Mouse (Mus musculus) common myeloid progenitor, adult 5-6 weeks (primary cell): ENCODE measurements around the gene Stmnd1. TPM values are rescaled to one million over a fixed set of nuclear protein-coding genes. Genes with fewer than 3 reads are reported as not detected.
"Not testable (repeated sequence)": the region's sequence is repeated elsewhere in the genome, so short reads cannot be mapped to it uniquely, and the experiment has no call there.

Experiments
- ATAC-seq: replicated peaks from 2 replicates; pipeline ENCODE4 v1.8.0; 2016; ENCODE audit warnings: low read depth, mild to moderate bottlenecking, moderate TSS enrichment, inconsistent platforms; ENCODE audit not compliant: poor library complexity, severe bottlenecking
- total RNA-seq: library from RNA; stranded (forward); fragments of 200-1000, 187-1606 nt; gene quantifications from 2 replicates; pipeline ENCODE4 v1.2.3, GENCODE M21; 2017

Gene Stmnd1
- total RNA-seq, 1 experiment from 2014 or later: not detected

GRCm38 (mm10) chr13:46287801-46288200, 14.3 kb downstream of the Stmnd1 start:
- ATAC-seq: no peak

- no peak for ATAC-seq
These were observed 14.9 kb downstream of the Stmnd1 start for GRCm38 (mm10) chr13:46288372-46288771.

DNA sequence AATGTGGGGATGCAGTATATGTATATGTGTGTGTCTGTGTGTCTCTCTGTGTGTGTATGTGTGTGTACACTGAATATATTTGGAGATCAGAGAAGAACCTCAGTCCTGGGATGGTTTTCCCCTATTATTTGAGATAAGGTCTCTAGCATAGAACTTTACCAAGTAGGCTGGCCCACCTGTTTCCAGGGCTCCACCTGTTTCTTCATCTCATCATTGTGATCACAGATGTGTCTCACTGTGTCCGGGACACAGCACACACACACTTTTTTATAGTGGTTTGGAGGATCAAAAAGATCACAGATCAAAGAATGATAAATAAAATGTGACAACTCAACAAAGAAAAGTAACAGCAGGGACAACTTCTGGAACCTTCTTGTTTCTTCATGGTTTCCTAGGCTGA, 17.0 kb downstream of the Stmnd1 start:
- no peak for ATAC-seq

GRCm38 (mm10) chr13:46294365-46294764, 20.8 kb downstream of the Stmnd1 start:
- ATAC-seq: no peak

GRCm38 (mm10) chr13:46297701-46298100, 24.2 kb downstream of the Stmnd1 start:
- no peak for ATAC-seq

- ATAC-seq: peak; percentile 68
These were observed 37.3 kb downstream of the Stmnd1 start for GRCm38 (mm10) chr13:46310790-46311189.

- ATAC-seq: no peak
These were observed 39.7 kb downstream of the Stmnd1 start for GRCm38 (mm10) chr13:46313176-46313575.

DNA sequence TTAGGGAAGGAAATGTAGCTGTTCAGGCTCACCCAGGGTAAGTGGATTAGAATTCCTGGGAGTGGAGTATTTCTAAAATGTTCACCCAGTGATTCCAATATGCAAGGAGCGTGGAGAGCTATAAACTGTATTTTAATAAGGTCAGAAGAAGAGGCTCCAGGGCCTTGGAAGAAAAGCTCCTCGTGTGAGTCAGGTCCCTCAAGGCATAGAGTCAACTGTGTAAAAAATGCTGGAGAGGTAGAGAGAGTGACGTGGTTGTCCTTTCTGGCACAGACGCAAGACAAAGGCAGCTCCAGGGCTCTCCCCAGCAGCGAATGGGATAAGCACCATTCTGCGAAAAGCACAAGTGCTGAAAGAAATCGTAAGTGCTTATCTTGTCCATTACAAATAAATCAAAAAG, 41.6 kb downstream of the Stmnd1 start:
- no peak for ATAC-seq

- no peak for ATAC-seq
These were observed 52.9 kb downstream of the Stmnd1 start for GRCm38 (mm10) chr13:46326351-46326985.

DNA sequence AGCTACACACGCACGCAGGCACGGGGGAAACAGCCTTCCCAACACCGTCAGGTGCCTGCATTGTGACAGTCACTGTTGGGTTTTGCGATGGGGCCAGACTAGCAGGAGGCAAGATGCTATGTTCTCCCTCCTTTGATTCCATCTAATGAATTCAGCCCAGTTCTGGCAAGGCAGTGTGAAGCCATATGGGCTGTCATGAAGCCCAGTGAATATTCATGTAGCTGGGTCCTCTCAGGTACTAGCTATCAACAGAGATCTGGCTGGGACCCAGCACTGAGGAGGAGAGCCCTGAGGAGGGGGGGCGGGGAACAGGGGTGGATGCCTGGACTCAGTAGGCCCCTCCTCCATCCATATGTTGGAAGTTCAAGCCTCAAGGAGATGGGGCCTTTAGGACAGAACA, 61.5 kb downstream of the Stmnd1 start:
- ATAC-seq: no peak

GRCm38 (mm10) chr13:46336281-46336680, 62.8 kb downstream of the Stmnd1 start:
- not testable (repeated sequence) for ATAC-seq

DNA sequence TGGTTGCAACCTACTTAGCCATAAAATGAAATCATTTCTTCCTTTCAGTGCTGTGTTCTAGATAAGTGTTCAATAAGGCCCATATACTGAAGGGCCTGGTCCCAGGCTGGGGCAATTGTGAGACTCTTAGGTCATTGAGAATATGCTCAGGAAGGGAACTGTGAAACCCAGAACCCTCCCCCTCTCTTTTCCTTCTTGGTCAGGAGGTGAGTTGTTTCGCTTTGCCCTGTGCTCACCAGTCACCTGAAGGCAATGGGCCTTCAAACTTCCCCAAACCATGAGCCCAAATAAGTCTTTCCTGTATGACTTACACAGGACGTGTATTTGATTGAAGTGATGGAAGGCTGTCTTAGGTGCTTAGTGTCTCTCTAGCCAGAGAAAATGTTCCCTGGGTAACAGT, 64.3 kb downstream of the Stmnd1 start:
- no peak for ATAC-seq

GRCm38 (mm10) chr13:46339954-46340353, 66.4 kb downstream of the Stmnd1 start:
- peak; percentile 97 for ATAC-seq

GRCm38 (mm10) chr13:46340583-46340982, 67.1 kb downstream of the Stmnd1 start:
- ATAC-seq: no peak

DNA sequence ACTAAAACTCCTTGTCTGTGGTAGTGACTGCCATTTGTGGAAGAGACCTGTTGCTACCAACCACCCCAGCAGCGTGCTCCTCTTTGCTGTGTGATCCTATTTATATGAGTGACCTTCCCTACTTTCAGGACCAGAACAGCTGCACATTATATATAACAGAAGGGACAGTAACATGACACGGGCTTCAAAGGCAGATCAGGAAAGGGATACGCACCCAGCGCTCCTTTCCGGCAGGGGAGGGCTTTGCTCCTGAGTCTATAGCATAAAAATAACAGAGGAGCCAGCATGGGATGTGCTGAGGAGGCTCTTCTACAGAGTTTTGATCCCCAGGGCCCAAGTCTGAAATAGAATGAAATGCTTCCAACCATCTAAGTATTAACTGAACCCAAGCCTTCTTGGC, 67.9 kb downstream of the Stmnd1 start:
- no peak for ATAC-seq

DNA sequence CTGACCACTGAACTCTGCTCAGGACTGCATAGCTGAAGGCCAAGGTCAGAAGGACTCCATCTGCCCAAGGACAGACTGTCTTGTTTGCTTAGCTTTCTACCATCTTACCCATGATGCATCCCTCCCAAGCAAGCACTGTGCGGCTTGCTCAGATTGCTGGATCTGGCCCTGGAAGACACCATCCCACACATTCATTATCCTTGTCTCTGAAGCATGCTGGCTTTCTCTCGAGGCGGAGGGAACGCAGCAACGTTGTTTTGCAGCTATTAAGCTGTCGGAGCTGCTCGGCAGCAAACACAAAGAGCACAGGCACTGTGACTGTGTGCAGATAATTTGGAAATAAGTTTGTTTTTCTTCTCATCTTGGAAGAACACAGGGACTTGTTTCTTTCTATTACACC, 69.7 kb downstream of the Stmnd1 start:
- no peak for ATAC-seq

- ATAC-seq: peak; percentile 52; the same call in 1 of the 2 replicates
These were observed 73.5 kb downstream of the Stmnd1 start for GRCm38 (mm10) chr13:46346830-46347512.

- no peak for ATAC-seq
These were observed 76.1 kb downstream of the Stmnd1 start for GRCm38 (mm10) chr13:46349664-46350063.
